Mouse (Mus musculus): ENCODE measurements around the gene Rcor2. TPM values are rescaled to one million over a fixed set of nuclear protein-coding genes. Genes with fewer than 3 reads are reported as not detected.

The Rcor2 gene
- polyA plus RNA-seq, 1 experiment: 0.14 TPM

GRCm38 (mm10) chr19:7299052-7299451, 31.9 kb downstream of the Rcor2 start:
- peaks cover 55% of the 10 kb centered on the region for H3K36me3 ChIP-seq (ENCODE audit: control insufficient read depth)
- TF ChIP-seq TAL1 (IDR thresholded peaks at IDR 0.05; ENCODE audit: low read length) (no peak), GATA1 (IDR thresholded peaks at IDR 0.05; ENCODE audit: low read length) (no peak)
- no peaks in the 10 kb centered on the region for H3K27me3 ChIP-seq (ENCODE audit: control insufficient read depth)
- no peak overlapping the region for H3K4me3 ChIP-seq (replicated peaks)
- no peaks in the 10 kb centered on the region for H3K9me3 ChIP-seq (ENCODE audit: control insufficient read depth, low read length)
- H3K4me1 ChIP-seq (ENCODE audit: control insufficient read depth): peaks cover 62% of the 10 kb centered on the region

GRCm38 (mm10) chr19:7300078-7300477, 33.0 kb downstream of the Rcor2 start:
- peaks cover 55% of the 10 kb centered on the region for H3K4me1 ChIP-seq (ENCODE audit: control insufficient read depth)
- no peaks in the 10 kb centered on the region for H3K9me3 ChIP-seq (ENCODE audit: control insufficient read depth, low read length)
- H3K4me3 ChIP-seq (replicated peaks): no peak overlapping the region
- peaks cover 53% of the 10 kb centered on the region for H3K36me3 ChIP-seq (ENCODE audit: control insufficient read depth)
- TF ChIP-seq GATA1 (IDR thresholded peaks at IDR 0.05; ENCODE audit: low read length) (no peak), TAL1 (IDR thresholded peaks at IDR 0.05; ENCODE audit: low read length) (no peak)
- no peaks in the 10 kb centered on the region for H3K27me3 ChIP-seq (ENCODE audit: control insufficient read depth)

- H3K9me3 ChIP-seq (ENCODE audit: control insufficient read depth, low read length): no peaks in the 10 kb centered on the region
- H3K4me3 ChIP-seq (replicated peaks): no peak overlapping the region
- H3K4me1 ChIP-seq (ENCODE audit: control insufficient read depth): peaks cover 57% of the 10 kb centered on the region
- H3K27me3 ChIP-seq (ENCODE audit: control insufficient read depth): no peaks in the 10 kb centered on the region
- TF ChIP-seq TAL1 (IDR thresholded peaks at IDR 0.05; ENCODE audit: low read length): no peak
- TF ChIP-seq GATA1 (IDR thresholded peaks at IDR 0.05; ENCODE audit: low read length): no peak
- peaks cover 55% of the 10 kb centered on the region for H3K36me3 ChIP-seq (ENCODE audit: control insufficient read depth)
Observed at GRCm38 (mm10) chr19:7301647-7302492, 34.7 kb downstream of the Rcor2 start.

- Histone ChIP-seq H3K36me3 (ENCODE audit: control insufficient read depth) (peaks cover 56% of the 10 kb centered on the region), H3K4me3 (replicated peaks) (no peak overlapping the region), H3K4me1 (ENCODE audit: control insufficient read depth) (peaks cover 58% of the 10 kb centered on the region)
Observed at GRCm38 (mm10) chr19:7302493-7302797, 35.3 kb downstream of the Rcor2 start.

GRCm38 (mm10) chr19:7303796-7304195, 36.7 kb downstream of the Rcor2 start:
- TF ChIP-seq TAL1 (IDR thresholded peaks at IDR 0.05; ENCODE audit: low read length) (no peak), GATA1 (IDR thresholded peaks at IDR 0.05; ENCODE audit: low read length) (no peak)
- H3K9me3 ChIP-seq (ENCODE audit: control insufficient read depth, low read length): no peaks in the 10 kb centered on the region
- H3K4me3 ChIP-seq (replicated peaks): no peak overlapping the region
- H3K36me3 ChIP-seq (ENCODE audit: control insufficient read depth): peaks cover 57% of the 10 kb centered on the region
- H3K4me1 ChIP-seq (ENCODE audit: control insufficient read depth): peaks cover 66% of the 10 kb centered on the region
- H3K27me3 ChIP-seq (ENCODE audit: control insufficient read depth): no peaks in the 10 kb centered on the region

More at GRCm38 (mm10) chr19:7302493-7302797, 35.3 kb downstream of the Rcor2 start:
- TF ChIP-seq GATA1 (IDR thresholded peaks at IDR 0.05; ENCODE audit: low read length): no peak
- Histone ChIP-seq H3K9me3 (ENCODE audit: control insufficient read depth, low read length) (no peaks in the 10 kb centered on the region), H3K27me3 (ENCODE audit: control insufficient read depth) (no peaks in the 10 kb centered on the region)

GRCm38 (mm10) chr19:7304801-7305200, 37.7 kb downstream of the Rcor2 start:
- Histone ChIP-seq H3K9me3 (ENCODE audit: control insufficient read depth, low read length) (no peaks in the 10 kb centered on the region), H3K27me3 (ENCODE audit: control insufficient read depth) (no peaks in the 10 kb centered on the region), H3K36me3 (ENCODE audit: control insufficient read depth) (peaks cover 49% of the 10 kb centered on the region), H3K4me3 (replicated peaks) (no peak overlapping the region), H3K4me1 (ENCODE audit: control insufficient read depth) (peaks cover 68% of the 10 kb centered on the region)
- TF ChIP-seq TAL1 (IDR thresholded peaks at IDR 0.05; ENCODE audit: low read length) (no peak), GATA1 (IDR thresholded peaks at IDR 0.05; ENCODE audit: low read length) (no peak)

- H3K36me3 ChIP-seq (ENCODE audit: control insufficient read depth): peaks cover 45% of the 10 kb centered on the region
- no peaks in the 10 kb centered on the region for H3K27me3 ChIP-seq (ENCODE audit: control insufficient read depth)
- H3K4me3 ChIP-seq (replicated peaks): no peak overlapping the region
- H3K9me3 ChIP-seq (ENCODE audit: control insufficient read depth, low read length): no peaks in the 10 kb centered on the region
- peaks cover 74% of the 10 kb centered on the region for H3K4me1 ChIP-seq (ENCODE audit: control insufficient read depth)
- TF ChIP-seq TAL1 (IDR thresholded peaks at IDR 0.05; ENCODE audit: low read length): no peak
- TF ChIP-seq GATA1 (IDR thresholded peaks at IDR 0.05; ENCODE audit: low read length): no peak
Observed at GRCm38 (mm10) chr19:7305380-7306310, 38.5 kb downstream of the Rcor2 start.

- Histone ChIP-seq H3K4me3 (replicated peaks) (no peak overlapping the region), H3K4me1 (ENCODE audit: control insufficient read depth) (peaks cover 79% of the 10 kb centered on the region), H3K36me3 (ENCODE audit: control insufficient read depth) (peaks cover 37% of the 10 kb centered on the region), H3K27me3 (ENCODE audit: control insufficient read depth) (no peaks in the 10 kb centered on the region), H3K9me3 (ENCODE audit: control insufficient read depth, low read length) (no peaks in the 10 kb centered on the region)
- TF ChIP-seq TAL1 (IDR thresholded peaks at IDR 0.05; ENCODE audit: low read length) (no peak), GATA1 (IDR thresholded peaks at IDR 0.05; ENCODE audit: low read length) (no peak)
Observed at GRCm38 (mm10) chr19:7306968-7307367, 39.8 kb downstream of the Rcor2 start.

All from erythroblast, embryonic 14.5 days (primary cell).